Mouse (Mus musculus): Measurements from ENCODE around the gene Cldn10.

- TF ChIP-seq POLR2A (IDR thresholded peaks at IDR 0.05; ENCODE audit: low read depth, low read length) (no peak), CTCF (IDR thresholded peaks at IDR 0.05; ENCODE audit: extremely low read depth, insufficient read depth, insufficient read length, insufficient replicate concordance) (peak; percentile 21; the same call in 1 of the 2 replicates)
These were observed 16.6 kb downstream of the Cldn10 start for GRCm38 (mm10) chr14:118804351-118804750.

All from spleen, adult 2 months (tissue).